23 mouse cellular contexts compared by ENCODE assay signal in genomic region chr6:134164356-134164755, GRCm38 (mm10).
DNase-seq lines count a peak whose midpoint lies in the region; ATAC-seq and TF ChIP-seq lines count a peak whose summit lies in the region.
"Had no signal": no experiment of that assay in that cellular context is flagged by ENCODE, and none has a peak within 500 bp of the region (broad histone marks: within the 10 kb centered on the region; RNA-seq: fewer than 3 reads in every experiment).

No protein-coding gene starts in this region.

- peaks cover 30% of the 10 kb centered on the region for H3K4me1 ChIP-seq in embryonic facial prominence, embryonic 13.5 days
- peaks cover 20% of the 10 kb centered on the region for H3K4me1 ChIP-seq in embryonic facial prominence, embryonic 10.5 days
- no peaks in the 10 kb centered on the region; the same call in 1 of the 2 replicates for H3K4me1 ChIP-seq in intestine, postnatal 0 days (replicated peaks; ENCODE audit: control insufficient read depth, insufficient read depth, low read length)
- 0 out of 2 replicates have a peak, but pooled peaks cover 15% of the 10 kb centered on the region for H3K4me1 ChIP-seq in intestine, embryonic 16.5 days (ENCODE audit: control insufficient read depth, insufficient read depth, low read length)
- H3K4me1 ChIP-seq in liver, adult 2 months (ENCODE audit: control insufficient read depth, insufficient read depth, low read length), result peaks cover 32% of the 10 kb centered on the region
- H3K4me1 ChIP-seq in liver, embryonic 11.5 days (replicated peaks; ENCODE audit: control insufficient read depth, insufficient read depth, low read length), result peaks cover 22% of the 10 kb centered on the region
- H3K4me1 ChIP-seq: forebrain, embryonic 12.5 days; hindbrain, embryonic 15.5 days had no signal

- no peak for ATAC-seq in embryonic facial prominence, embryonic 13.5 days (ENCODE audit: insufficient number of reproducible peaks, insufficient read depth, low FRiP score, low TSS enrichment, low read depth)
- ATAC-seq in intestine, postnatal 0 days, result peak; percentile 32; the same call in 1 of the 2 replicates
- no peak for ATAC-seq in intestine, embryonic 16.5 days
- no peak for ATAC-seq in liver, embryonic 11.5 days (replicated peaks; ENCODE audit: low FRiP score)
- ATAC-seq: CD4-positive, CD25-positive, alpha-beta regulatory T cell, adult 4 months; forebrain, postnatal 0 days had no signal

- peaks cover 18% of the 10 kb centered on the region; the same call in 1 of the 2 replicates for H3K79me2 ChIP-seq in liver, adult 2 months (ENCODE audit: control insufficient read depth, insufficient read depth, low read length)

- H3K9me3 ChIP-seq in embryonic facial prominence, embryonic 13.5 days, result no peaks in the 10 kb centered on the region
- H3K9me3 ChIP-seq in embryonic facial prominence, embryonic 10.5 days, result no peaks in the 10 kb centered on the region
- H3K9me3 ChIP-seq in intestine, postnatal 0 days (ENCODE audit: control insufficient read depth), result no peaks in the 10 kb centered on the region
- no peaks in the 10 kb centered on the region for H3K9me3 ChIP-seq in intestine, embryonic 16.5 days (ENCODE audit: control insufficient read depth, low read length)
- no peaks in the 10 kb centered on the region for H3K9me3 ChIP-seq in liver, embryonic 11.5 days (ENCODE audit: control insufficient read depth, low read length)
- H3K9me3 ChIP-seq: forebrain, embryonic 12.5 days; G1E; heart, embryonic 15.5 days; hindbrain, embryonic 15.5 days had no signal

- H3K9ac ChIP-seq in embryonic facial prominence, embryonic 13.5 days, result no peak overlapping the region
- H3K9ac ChIP-seq in intestine, postnatal 0 days (ENCODE audit: low read depth, low read length), result no peak overlapping the region
- H3K9ac ChIP-seq in intestine, embryonic 16.5 days (ENCODE audit: low read depth, low read length), result no peak overlapping the region
- no peak overlapping the region for H3K9ac ChIP-seq in liver, adult 2 months (ENCODE audit: low read depth, low read length)
- H3K9ac ChIP-seq in liver, embryonic 11.5 days (ENCODE audit: low read depth, low read length), result no peak overlapping the region
- H3K9ac ChIP-seq: forebrain, embryonic 12.5 days; forebrain, postnatal 0 days; heart, embryonic 15.5 days; hindbrain, embryonic 15.5 days had no signal

- H3K4me2 ChIP-seq in embryonic facial prominence, embryonic 13.5 days, result no peak overlapping the region
- H3K4me2 ChIP-seq in intestine, postnatal 0 days (replicated peaks; ENCODE audit: low read depth), result no peak overlapping the region
- no peak overlapping the region for H3K4me2 ChIP-seq in intestine, embryonic 16.5 days (ENCODE audit: low read depth, low read length)
- H3K4me2 ChIP-seq in liver, embryonic 11.5 days, result no peak overlapping the region
- H3K4me2 ChIP-seq: forebrain, embryonic 12.5 days; heart, embryonic 11.5 days; heart, embryonic 15.5 days; hindbrain, embryonic 15.5 days had no signal

- H3K36me3 ChIP-seq in embryonic facial prominence, embryonic 13.5 days, result peaks cover 14% of the 10 kb centered on the region
- H3K36me3 ChIP-seq in embryonic facial prominence, embryonic 10.5 days (replicated peaks), result peaks cover 14% of the 10 kb centered on the region
- H3K36me3 ChIP-seq in intestine, postnatal 0 days (ENCODE audit: control insufficient read depth, insufficient read depth), result peaks cover 5% of the 10 kb centered on the region; the same call in 1 of the 2 replicates
- no peaks in the 10 kb centered on the region for H3K36me3 ChIP-seq in intestine, embryonic 16.5 days (ENCODE audit: control insufficient read depth, insufficient read depth, low read length)
- H3K36me3 ChIP-seq in liver, adult 2 months (ENCODE audit: control insufficient read depth, insufficient read depth, low read length), result no peaks in the 10 kb centered on the region; the same call in 1 of the 2 replicates
- H3K36me3 ChIP-seq in liver, embryonic 11.5 days (ENCODE audit: control insufficient read depth, insufficient read depth, low read length), result no peaks in the 10 kb centered on the region
- H3K36me3 ChIP-seq: hindbrain, embryonic 15.5 days had no signal

- H3K27ac ChIP-seq in embryonic facial prominence, embryonic 13.5 days, result 0 out of 2 replicates have a peak overlapping the region, but pooled peaks have one; percentile 17
- no peak overlapping the region for H3K27ac ChIP-seq in embryonic facial prominence, embryonic 10.5 days (replicated peaks)
- no peak overlapping the region for H3K27ac ChIP-seq in intestine, postnatal 0 days (ENCODE audit: low read depth, low read length)
- H3K27ac ChIP-seq in intestine, embryonic 16.5 days (ENCODE audit: low read length), result no peak overlapping the region
- no peak overlapping the region; the same call in 1 of the 2 replicates for H3K27ac ChIP-seq in liver, adult 2 months (replicated peaks; ENCODE audit: insufficient read depth, low read depth, low read length)
- H3K27ac ChIP-seq in liver, embryonic 11.5 days (ENCODE audit: low read depth, low read length), result no peak overlapping the region
- H3K27ac ChIP-seq: forebrain, embryonic 12.5 days; heart, adult 2 months; hindbrain, embryonic 15.5 days had no signal

- DNase-seq in embryonic facial prominence, embryonic 10.5 days (ENCODE audit: low spot score), result no peak
- peak; percentile 92 for DNase-seq in liver, adult 2 months (ENCODE audit: extremely low read depth, low read depth, low spot score)
- DNase-seq in liver, embryonic 11.5 days (ENCODE audit: low spot score), result no peak
- no peak for DNase-seq in embryo, embryonic 11 days
- DNase-seq: adrenal gland, postnatal 10 days; B cell, adult 2 months; cerebellum, adult 11-12 months; cerebellum, adult 9-10 months; cerebellum, postnatal 36 days; forebrain, postnatal 0 days; gastrocnemius, postnatal 36 days; heart, adult 2 months; heart, postnatal 36 days; kidney, adult 11 months had no signal

- WGBS in embryonic facial prominence, embryonic 13.5 days, result 71% methylated on average over 8 of the region's 8 CpGs
- 75% methylated on average over 8 of the region's 8 CpGs for WGBS in embryonic facial prominence, embryonic 10.5 days
- 32% methylated on average over 8 of the region's 8 CpGs for WGBS in intestine, postnatal 0 days
- 51% methylated on average over 8 of the region's 8 CpGs for WGBS in intestine, embryonic 16.5 days
- 26% methylated on average over 8 of the region's 8 CpGs for WGBS in liver, adult 2 months
- whole genome bisulfite sequencing in liver, embryonic 11.5 days, result 63% methylated on average over 8 of the region's 8 CpGs

- H3K4me3 ChIP-seq in embryonic facial prominence, embryonic 13.5 days, result no peak overlapping the region
- no peak overlapping the region for H3K4me3 ChIP-seq in embryonic facial prominence, embryonic 10.5 days
- no peak overlapping the region for H3K4me3 ChIP-seq in intestine, postnatal 0 days (ENCODE audit: low read depth, low read length)
- no peak overlapping the region for H3K4me3 ChIP-seq in intestine, embryonic 16.5 days (ENCODE audit: low read length)
- H3K4me3 ChIP-seq in liver, adult 2 months (ENCODE audit: insufficient read depth, low read depth, low read length), result no peak overlapping the region
- no peak overlapping the region for H3K4me3 ChIP-seq in liver, embryonic 11.5 days (ENCODE audit: low read depth, low read length)
- H3K4me3 ChIP-seq: forebrain, embryonic 12.5 days; heart, adult 2 months; heart, embryonic 15.5 days; hindbrain, embryonic 15.5 days had no signal

- TF ChIP-seq CTCF in intestine, postnatal 0 days (IDR thresholded peaks at IDR 0.05; ENCODE audit: low read depth), result no peak
- TF ChIP-seq CTCF in liver, adult 2 months (IDR thresholded peaks at IDR 0.05; ENCODE audit: low read depth, low read length), result peak; percentile 8; the same call in 1 of the 2 replicates

- no peaks in the 10 kb centered on the region for H3K27me3 ChIP-seq in embryonic facial prominence, embryonic 13.5 days
- no peaks in the 10 kb centered on the region for H3K27me3 ChIP-seq in embryonic facial prominence, embryonic 10.5 days (replicated peaks; ENCODE audit: low read depth, poor library complexity, severe bottlenecking)
- H3K27me3 ChIP-seq in intestine, postnatal 0 days (replicated peaks; ENCODE audit: control insufficient read depth, insufficient read depth, low read length), result no peaks in the 10 kb centered on the region
- no peaks in the 10 kb centered on the region for H3K27me3 ChIP-seq in intestine, embryonic 16.5 days (replicated peaks; ENCODE audit: control insufficient read depth, insufficient read depth, low read length)
- H3K27me3 ChIP-seq in liver, adult 2 months (ENCODE audit: control insufficient read depth, insufficient read depth, low read length), result no peaks in the 10 kb centered on the region
- no peaks in the 10 kb centered on the region for H3K27me3 ChIP-seq in liver, embryonic 11.5 days (replicated peaks; ENCODE audit: control insufficient read depth, insufficient read depth, low read length)
- H3K27me3 ChIP-seq: forebrain, embryonic 12.5 days; heart, embryonic 15.5 days; hindbrain, embryonic 15.5 days had no signal

- no peak for TF ChIP-seq POLR2A in liver, adult 2 months (IDR thresholded peaks at IDR 0.05; ENCODE audit: extremely low read depth, insufficient read depth, low read length)
